Mouse (Mus musculus) small intestine, adult 2 months (tissue): ENCODE measurements at regions not wholly inside any gene's neighbourhood (a gene's known extent, or its start where the extent isn't known, plus 50 kb on each side); places are given as distances from the start of the nearest gene placed in this dataset.

Experiments used
- CTCF ChIP-seq: fragments of 200-500 bp; IDR thresholded peaks from 2 replicates; pipeline ENCODE4 v1.5.1; 2012; ENCODE audit warnings: low read depth, mild to moderate bottlenecking, control low read depth, inconsistent platforms, low read length, moderate library complexity, mixed read lengths; ENCODE audit not compliant: insufficient replicate concordance, insufficient read length; ENCODE audit errors: extremely low read depth
- POLR2A ChIP-seq: fragments of 200-500 bp; IDR thresholded peaks from 2 replicates; pipeline ENCODE4 v1.6.1; 2012; ENCODE audit warnings: low read depth, mild to moderate bottlenecking, control low read depth, inconsistent platforms, low read length, moderate library complexity

- TF ChIP-seq CTCF (no peak), POLR2A (no peak)
Observed at GRCm38 (mm10) chr1:159036371-159036770, 56.1 kb upstream of the Pappa2 start.
